Mouse (Mus musculus) liver, embryonic 14.5 days (tissue): ENCODE results near the gene Manba.
"Not testable (repeated sequence)": the region's sequence is repeated elsewhere in the genome, so short reads cannot be mapped to it uniquely, and the experiment has no call there.

Experiments
- CTCF ChIP-seq: IDR thresholded peaks from 2 replicates; pipeline ENCODE4 v1.5.1; 2016; ENCODE audit warnings: antibody characterized with exemption, low read depth, control low read depth
- EP300 ChIP-seq: IDR thresholded peaks from 2 replicates; pipeline ENCODE4 v1.6.1; 2016; ENCODE audit warnings: antibody characterized with exemption, low read depth

DNA sequence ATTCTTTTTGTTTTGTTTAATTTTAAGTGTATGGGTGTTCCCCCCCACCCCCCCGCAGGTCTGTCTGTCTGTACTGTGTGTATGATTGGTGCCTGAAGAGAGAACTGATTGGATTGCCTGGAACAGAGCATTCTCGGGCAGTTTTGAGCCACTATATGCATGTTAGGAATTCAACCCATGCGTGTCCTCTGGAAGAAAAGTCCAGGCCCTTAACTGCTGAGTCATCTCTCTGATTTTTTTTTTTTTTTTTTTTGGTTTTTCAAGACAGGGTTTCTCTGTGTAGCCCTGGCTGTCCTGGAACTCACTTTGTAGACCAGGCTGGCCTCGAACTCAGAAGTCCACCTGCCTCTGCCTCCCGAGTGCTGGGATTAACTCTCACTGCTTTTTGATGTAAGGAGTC, 6.3 kb upstream of the Manba start:
- not testable (repeated sequence) for TF ChIP-seq EP300, CTCF
